Mouse (Mus musculus) bone marrow macrophage, adult 2 months (primary cell): ENCODE data around the gene Higd1c. TPM values are rescaled to one million over a fixed set of nuclear protein-coding genes. Genes with fewer than 3 reads are reported as not detected.

Experiments
- H3K27ac ChIP-seq: 2 replicates; pipeline ENCODE4 v1.5.1; 2012; ENCODE audit warnings: low read depth, low read length; ENCODE audit not compliant: insufficient read depth
- H3K4me1 ChIP-seq: 2 replicates; pipeline ENCODE4 v1.6.1; 2012; ENCODE audit warnings: low read length; ENCODE audit not compliant: control insufficient read depth, insufficient read depth
- H3K4me3 ChIP-seq: 2 replicates; pipeline ENCODE4 v1.5.1; 2012; ENCODE audit warnings: mild to moderate bottlenecking, low read length, moderate library complexity; ENCODE audit not compliant: insufficient read depth
- CTCF ChIP-seq: IDR thresholded peaks from 2 replicates; pipeline ENCODE4 v1.5.1; 2012; ENCODE audit warnings: low read depth, mild to moderate bottlenecking, low read length, moderate library complexity
- POLR2A ChIP-seq: IDR thresholded peaks from 2 replicates; pipeline ENCODE4 v1.6.1; 2012; ENCODE audit warnings: mild to moderate bottlenecking, low read depth, low read length, borderline replicate concordance
- polyA plus RNA-seq: library from polyadenylated mRNA; stranded (reverse); fragments of >200 nt; gene quantifications from 2 replicates; pipeline ENCODE4 v1.2.4, GENCODE M21; 2012; ENCODE audit not compliant: missing spikeins, insufficient read depth, insufficient read length

The Higd1c gene
- polyA plus RNA-seq, 1 experiment, result not detected

DNA sequence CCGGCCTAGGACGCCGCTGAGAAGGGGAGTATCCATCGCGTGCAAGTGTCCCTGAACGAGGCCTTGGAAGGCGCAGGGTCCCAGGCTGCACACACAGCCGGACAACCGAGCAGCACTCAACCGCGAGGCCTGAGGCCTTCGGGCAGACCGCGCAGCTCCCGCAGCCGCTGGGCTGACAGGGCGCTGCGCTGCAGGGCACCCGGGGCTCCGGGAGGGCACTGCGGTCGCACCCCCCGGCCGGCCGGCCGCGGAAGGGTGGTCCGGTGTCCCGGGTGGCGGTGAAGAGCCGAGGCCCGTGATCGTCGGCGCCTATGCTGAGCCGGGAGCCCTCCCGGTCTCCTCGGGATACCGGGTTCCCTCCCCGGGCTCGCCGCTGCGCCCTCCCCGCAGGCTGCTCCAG lies 58.1 kb downstream of the Higd1c start:
- TF ChIP-seq CTCF, result no peak
- no peak for TF ChIP-seq POLR2A
- peak overlapping the region; percentile 92 for H3K27ac ChIP-seq
- peaks cover 35% of the 10 kb centered on the region for H3K4me1 ChIP-seq
- peak overlapping the region; percentile 72 for H3K4me3 ChIP-seq

DNA sequence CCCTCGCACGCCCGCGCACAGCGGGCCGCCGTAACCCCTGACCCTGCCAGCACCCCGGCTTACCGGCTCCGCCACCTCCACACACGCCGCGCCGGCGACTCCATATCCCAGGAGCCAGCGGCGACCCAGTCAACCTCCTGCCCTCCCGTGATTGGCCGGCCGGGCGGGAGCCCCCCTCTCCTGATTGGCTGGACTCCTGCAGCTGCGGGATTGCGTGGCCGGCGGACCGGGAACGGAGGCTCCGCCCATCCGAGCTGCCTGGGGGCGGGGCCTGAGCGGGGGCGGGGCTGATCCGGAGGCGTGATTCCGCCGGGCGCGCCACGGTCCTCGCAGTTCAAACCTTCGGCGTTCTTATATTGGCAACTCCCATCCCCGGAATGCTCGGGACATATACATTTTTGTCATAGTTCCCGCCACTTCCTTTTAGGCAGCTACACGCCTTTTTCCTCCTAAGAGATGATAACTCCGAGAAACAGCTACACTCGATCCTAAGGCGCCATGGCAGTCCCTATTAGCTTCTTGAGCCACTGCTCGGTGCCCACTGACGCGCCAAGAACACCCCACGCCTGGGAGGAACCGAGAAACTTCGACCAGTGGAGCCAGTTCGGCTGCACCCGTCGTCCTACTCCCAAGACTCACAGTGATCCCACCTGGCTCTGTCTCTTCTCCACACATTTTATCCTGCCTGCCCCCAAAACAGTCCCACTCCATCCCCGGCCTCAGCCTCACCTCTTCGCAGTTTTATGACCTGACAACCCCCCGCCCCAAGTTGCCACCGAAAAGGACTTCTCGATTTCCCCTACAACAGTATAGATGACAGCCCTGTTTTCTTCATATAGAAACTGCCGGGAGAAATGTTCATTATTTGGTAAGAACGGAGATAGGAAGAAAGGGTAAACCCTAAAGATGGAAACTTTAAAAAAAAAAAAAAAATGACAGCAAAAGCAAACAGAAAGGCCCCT lies 58.8 kb downstream of the Higd1c start:
- Histone ChIP-seq H3K27ac (peak overlapping the region; percentile 92), H3K4me1 (peaks cover 28% of the 10 kb centered on the region), H3K4me3 (peak overlapping the region; percentile 72)
- peak; percentile 85; the same call in 1 of the 2 replicates for TF ChIP-seq POLR2A
- no peak for TF ChIP-seq CTCF

DNA sequence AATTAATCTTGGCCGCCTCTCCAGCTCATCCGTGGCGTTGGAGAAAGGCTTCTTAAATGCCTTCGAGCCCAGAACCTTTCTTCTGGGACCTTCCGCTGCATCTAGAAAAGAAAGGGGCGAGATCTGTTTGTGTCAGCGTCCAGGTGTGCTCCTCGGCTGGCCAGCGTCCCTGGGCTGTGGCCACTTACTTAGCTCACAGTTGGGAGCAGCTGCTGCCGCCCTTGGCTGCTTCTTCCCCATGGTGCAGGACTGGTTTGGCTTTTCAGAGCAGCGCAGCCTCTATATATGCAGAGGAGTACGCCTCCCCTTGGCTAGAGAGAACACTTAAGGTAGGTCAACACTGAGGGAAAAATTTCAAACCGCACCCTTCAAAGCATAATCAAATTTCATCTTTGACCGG lies 59.6 kb downstream of the Higd1c start:
- peak overlapping the region; percentile 70 for H3K4me3 ChIP-seq
- H3K4me1 ChIP-seq, result peaks cover 24% of the 10 kb centered on the region

DNA sequence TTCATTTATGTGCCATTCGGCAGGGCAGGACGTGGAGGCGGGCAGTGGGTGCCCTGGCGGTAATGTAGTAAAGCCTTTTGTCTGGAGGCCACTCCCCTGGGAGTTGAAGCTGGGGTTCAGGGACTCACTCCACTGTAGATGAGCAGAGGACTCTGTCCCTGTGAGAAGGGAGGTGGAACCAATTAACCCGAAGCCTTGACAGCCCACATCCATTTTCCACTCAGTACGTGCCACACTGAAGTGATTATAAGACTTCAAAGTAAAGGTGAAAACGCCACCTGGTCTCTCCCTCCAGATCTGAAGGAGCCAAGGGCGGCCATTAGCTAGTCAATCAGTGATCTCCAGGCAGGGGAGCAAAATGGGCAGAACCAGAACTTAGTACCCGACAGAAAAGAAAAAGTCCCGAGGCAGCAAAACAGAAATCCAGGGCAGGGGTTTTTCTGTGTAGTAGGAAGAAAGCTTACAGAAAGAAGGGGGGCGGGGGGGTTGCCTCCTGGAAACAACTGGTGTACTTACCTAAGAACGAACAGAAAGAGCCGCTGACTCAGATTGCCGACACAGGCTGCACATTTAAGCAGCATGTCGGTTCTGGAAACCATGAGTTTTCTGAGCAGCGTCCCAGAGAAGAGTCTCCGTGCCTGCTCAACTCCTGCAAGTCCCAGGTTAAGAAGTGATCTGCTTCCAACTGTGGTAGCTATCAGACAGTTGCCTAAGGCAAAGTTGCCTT lies 60.2 kb downstream of the Higd1c start, which contains the start of gene Slc11a2:
Gene Slc11a2 (minus strand): TSS at position 677 of the 727 bp plus-strand sequence.
- no peak within 1 kb of the TSS for H3K27ac ChIP-seq
- TF ChIP-seq CTCF (no peak), POLR2A (no peak)

More for the DNA sequence above, 59.6 kb downstream of the Higd1c start:
- H3K27ac ChIP-seq, result no peak overlapping the region
- TF ChIP-seq CTCF (no peak), POLR2A (no peak)

DNA sequence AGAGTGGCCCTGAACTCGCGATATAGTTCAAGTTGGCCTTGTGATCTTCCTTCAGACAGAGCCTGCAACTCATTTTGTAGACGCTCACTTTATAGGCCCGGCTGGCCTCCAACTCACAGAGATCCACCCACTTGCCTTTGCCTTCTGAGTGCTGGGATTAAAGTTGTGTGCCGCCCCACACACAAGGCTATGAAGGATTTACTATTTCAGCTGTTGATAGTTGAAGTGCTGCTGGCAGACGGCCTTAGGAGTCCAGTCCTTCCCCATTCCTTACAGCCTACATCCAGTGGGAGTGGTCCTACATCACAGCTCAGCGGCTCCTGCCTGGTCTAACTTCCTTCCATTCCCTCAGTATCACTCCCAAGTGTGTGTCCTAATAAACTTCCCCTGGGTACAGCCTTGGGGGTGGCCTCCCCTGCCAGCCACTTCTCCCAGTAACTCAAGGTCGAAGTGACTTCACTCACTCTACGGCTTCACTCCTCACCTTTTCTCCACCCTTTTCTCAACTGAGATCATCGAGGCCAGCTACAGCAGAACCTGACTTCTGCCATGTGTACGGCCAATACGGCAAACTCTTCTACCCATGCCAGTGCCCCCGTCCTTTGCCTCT lies 64.1 kb downstream of the Higd1c start:
- H3K27ac ChIP-seq, result no peak overlapping the region
- peaks cover 12% of the 10 kb centered on the region for H3K4me1 ChIP-seq
- no peak for TF ChIP-seq CTCF
- H3K4me3 ChIP-seq, result no peak overlapping the region

More for the DNA sequence above, 60.2 kb downstream of the Higd1c start, which contains the start of gene Slc11a2:
- peaks cover 17% of the 10 kb centered on the region for H3K4me1 ChIP-seq
- peak within 1 kb of the TSS; percentile 70 for H3K4me3 ChIP-seq

DNA sequence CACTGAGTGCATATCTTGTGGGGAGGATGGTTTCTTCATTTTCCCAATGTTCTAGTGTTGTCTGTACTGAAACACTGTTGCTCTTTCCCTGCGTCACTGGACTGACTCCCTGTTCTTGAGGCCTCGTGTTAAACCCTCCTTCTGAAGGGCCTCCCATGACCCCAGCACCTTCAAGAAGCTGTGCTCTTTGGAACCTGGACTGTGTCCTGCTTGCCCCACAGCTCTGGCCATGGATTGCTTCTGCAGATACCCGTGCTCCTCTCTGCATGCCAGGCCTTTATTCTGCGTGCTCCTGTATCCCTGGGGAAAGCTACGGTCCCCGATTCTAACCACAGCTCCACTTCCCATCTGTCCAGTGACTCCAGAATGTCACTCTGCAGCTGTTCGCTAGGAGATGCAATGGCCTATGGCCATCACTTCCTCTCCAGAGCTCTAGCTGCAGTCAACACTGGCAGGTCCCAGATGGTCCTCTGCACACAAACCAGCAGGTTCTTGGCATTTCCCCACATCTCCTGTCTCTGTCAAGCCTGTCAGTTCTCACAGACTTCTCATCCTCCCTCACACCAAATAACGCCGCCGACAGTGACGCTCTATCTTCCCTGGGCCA lies 65.7 kb downstream of the Higd1c start:
- Histone ChIP-seq H3K4me3 (no peak overlapping the region), H3K27ac (no peak overlapping the region), H3K4me1 (peaks cover 9% of the 10 kb centered on the region)
- TF ChIP-seq CTCF, result no peak
- no peak for TF ChIP-seq POLR2A

DNA sequence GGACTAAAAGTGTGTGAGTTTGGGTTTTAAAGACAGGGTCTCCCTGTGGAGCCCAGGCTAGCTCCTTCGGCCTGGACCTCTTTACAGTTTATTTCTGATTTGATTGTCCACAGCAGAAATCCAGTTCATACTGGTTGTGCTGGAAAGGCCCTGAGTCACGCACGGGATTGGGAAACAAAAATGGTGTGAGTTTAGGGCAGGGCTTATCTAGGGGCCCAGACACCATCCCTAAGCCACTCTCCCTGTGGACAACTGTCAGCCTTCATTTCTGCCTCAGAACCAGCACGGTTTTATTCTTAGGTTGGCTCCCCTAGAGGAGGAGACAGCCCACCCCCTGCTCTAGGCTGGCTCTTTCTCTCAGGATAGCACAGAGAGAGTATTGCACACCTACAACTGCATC lies 68.9 kb downstream of the Higd1c start:
- Histone ChIP-seq H3K27ac (no peak overlapping the region), H3K4me1 (peaks cover 16% of the 10 kb centered on the region), H3K4me3 (no peak overlapping the region)
- no peak for TF ChIP-seq CTCF
- no peak for TF ChIP-seq POLR2A

Other genes starting within 250 kb of the Higd1c start
- gene Atf1, start 136.7 kb upstream of the Higd1c start, polyA plus RNA-seq, result 51.1 and 54.6 TPM in 2 replicates
- gene Tmprss12, start 83.7 kb upstream of the Higd1c start, polyA plus RNA-seq, result not detected in 2 replicates
- gene Mettl7a1, start 60.4 kb upstream of the Higd1c start, polyA plus RNA-seq, result 43.3 and 46.4 TPM in 2 replicates
- not detected in 2 replicates for gene Mettl7a3, start 29.6 kb upstream of the Higd1c start, polyA plus RNA-seq
- gene Methig1, start 11.4 kb upstream of the Higd1c start, polyA plus RNA-seq, result not detected in 2 replicates
- gene Mettl7a2, start 11.3 kb upstream of the Higd1c start, polyA plus RNA-seq, result not detected in 2 replicates
- gene Gm5475, start 57.6 kb downstream of the Higd1c start, polyA plus RNA-seq, result not detected in 2 replicates
- gene Slc11a2, start 60.5 kb downstream of the Higd1c start, polyA plus RNA-seq, result 64.3 and 68.0 TPM in 2 replicates
- gene Letmd1, start 104.5 kb downstream of the Higd1c start, polyA plus RNA-seq, result 41.7 and 45.7 TPM in 2 replicates
- 2.2 and 2.8 TPM in 2 replicates for gene Csrnp2, start 130.9 kb downstream of the Higd1c start, polyA plus RNA-seq
- gene Tfcp2, start 187.5 kb downstream of the Higd1c start, polyA plus RNA-seq, result 9.4 and 10.2 TPM in 2 replicates
- gene Pou6f1, start 235.4 kb downstream of the Higd1c start, polyA plus RNA-seq, result 23.4 and 27.0 TPM in 2 replicates